Mouse (Mus musculus) lung, adult 2 months (tissue): ENCODE results near the gene Serpina1a. TPM values are rescaled to one million over a fixed set of nuclear protein-coding genes. Genes with fewer than 3 reads are reported as not detected.

Source experiments
- polyA plus RNA-seq: library from polyadenylated mRNA; depleted of rRNA; stranded (reverse); fragments of >200 nt; gene quantifications from 2 replicates; pipeline ENCODE4 v1.2.3, GENCODE M21; 2012; rRNA removed

The Serpina1a gene
- polyA plus RNA-seq, 1 experiment: 2.3 TPM

Other genes starting within 250 kb of the Serpina1a start
- 0.10 and 0.22 TPM in 2 replicates for gene Serpina10, start 232.1 kb downstream of the Serpina1a start, polyA plus RNA-seq
- 0.07 TPM in 1 of 2 replicates, not detected in the other for gene Serpina6, start 206.3 kb downstream of the Serpina1a start, polyA plus RNA-seq
- not detected in 2 replicates for gene Serpina16, start 187.4 kb downstream of the Serpina1a start, polyA plus RNA-seq
- gene Serpina1f, start 168.0 kb downstream of the Serpina1a start, polyA plus RNA-seq: not detected in 2 replicates
- 0.91 and 2.6 TPM in 2 replicates for gene Serpina1d, start 90.0 kb downstream of the Serpina1a start, polyA plus RNA-seq
- gene Serpina1b, start 33.2 kb downstream of the Serpina1a start, polyA plus RNA-seq: 1.1 and 5.0 TPM in 2 replicates
- 2.0 and 6.3 TPM in 2 replicates for gene Serpina1c, start 41.3 kb upstream of the Serpina1a start, polyA plus RNA-seq
- 1.8 and 2.9 TPM in 2 replicates for gene Serpina1e, start 95.4 kb upstream of the Serpina1a start, polyA plus RNA-seq
- 0.15 TPM in 1 of 2 replicates, not detected in the other for gene Serpina11, start 126.4 kb upstream of the Serpina1a start, polyA plus RNA-seq
- 1.4 and 2.7 TPM in 2 replicates for gene Serpina9, start 150.2 kb upstream of the Serpina1a start, polyA plus RNA-seq
- gene Serpina12, start 180.9 kb upstream of the Serpina1a start, polyA plus RNA-seq: 0.12 TPM in 1 of 2 replicates, not detected in the other
- not detected in 2 replicates for gene Serpina5, start 237.6 kb upstream of the Serpina1a start, polyA plus RNA-seq
- gene Serpina3a, start 249.2 kb upstream of the Serpina1a start, polyA plus RNA-seq: not detected in 2 replicates